Mouse (Mus musculus) testis, postnatal 14 days (tissue): ENCODE results near the gene Serpinb1c.
"Not testable (repeated sequence)": the region's sequence is repeated elsewhere in the genome, so short reads cannot be mapped to it uniquely, and the experiment has no call there.

Experiments used
- DNase-seq: peaks from one replicate; pipeline ENCODE4 v3.0.0; 2021; ENCODE audit warnings: low spot score

Serpinb1c gene

GRCm38 (mm10) chr13:32898111-32898510 lies at the start of gene Serpinb1c:
Gene Serpinb1c, minus strand, starts transcription at chr13:32898211.
- no peak for DNase-seq

GRCm38 (mm10) chr13:32939191-32939590 lies 41.2 kb upstream of the Serpinb1c start:
- not testable (repeated sequence) for DNase-seq

- not testable (repeated sequence) for DNase-seq
These were observed 40.3 kb upstream of the Serpinb1c start for GRCm38 (mm10) chr13:32938275-32938674.

GRCm38 (mm10) chr13:32934706-32935381 lies 36.8 kb upstream of the Serpinb1c start:
- no peak for DNase-seq

- DNase-seq: no peak
These were observed 31.2 kb upstream of the Serpinb1c start for GRCm38 (mm10) chr13:32929107-32929750.

GRCm38 (mm10) chr13:32927241-32927640 lies 29.2 kb upstream of the Serpinb1c start:
- no peak for DNase-seq

- no peak for DNase-seq
These were observed 28.6 kb upstream of the Serpinb1c start for GRCm38 (mm10) chr13:32926661-32927060.

- DNase-seq: no peak
These were observed 26.8 kb upstream of the Serpinb1c start for GRCm38 (mm10) chr13:32924578-32925360.

GRCm38 (mm10) chr13:32922622-32923021 lies 24.6 kb upstream of the Serpinb1c start:
- DNase-seq: no peak

- DNase-seq: no peak
These were observed 14.9 kb upstream of the Serpinb1c start for GRCm38 (mm10) chr13:32912770-32913380.

- DNase-seq: no peak
These were observed 10.2 kb upstream of the Serpinb1c start for GRCm38 (mm10) chr13:32908182-32908581.

- DNase-seq: peak; percentile 69
These were observed 5.3 kb upstream of the Serpinb1c start for GRCm38 (mm10) chr13:32903211-32903873.

- peak; percentile 35 for DNase-seq
These were observed 4.5 kb upstream of the Serpinb1c start for GRCm38 (mm10) chr13:32902481-32903015.

- DNase-seq: no peak
These were observed 2.6 kb upstream of the Serpinb1c start for GRCm38 (mm10) chr13:32900639-32901038.

GRCm38 (mm10) chr13:32899114-32899513 lies 1.1 kb upstream of the Serpinb1c start:
- DNase-seq: not testable (repeated sequence)

GRCm38 (mm10) chr13:32896931-32897330 lies 1.1 kb downstream of the Serpinb1c start:
- no peak for DNase-seq

- no peak for DNase-seq
These were observed 13.3 kb downstream of the Serpinb1c start for GRCm38 (mm10) chr13:32884755-32885154.

GRCm38 (mm10) chr13:32873862-32874261 lies 24.1 kb downstream of the Serpinb1c start:
- no peak for DNase-seq

GRCm38 (mm10) chr13:32868843-32869242 lies 29.2 kb downstream of the Serpinb1c start:
- no peak for DNase-seq

- DNase-seq: not testable (repeated sequence)
These were observed 29.8 kb downstream of the Serpinb1c start for GRCm38 (mm10) chr13:32868233-32868632.

- no peak for DNase-seq
These were observed 31.0 kb downstream of the Serpinb1c start for GRCm38 (mm10) chr13:32867030-32867429.
